Mouse (Mus musculus) embryonic facial prominence, embryonic 12.5 days (tissue): ENCODE measurements around the gene Zfp692. TPM values are rescaled to one million over a fixed set of nuclear protein-coding genes. Genes with fewer than 3 reads are reported as not detected.
A peak's percentile ranks its signal among the peaks of the same experiment; 100 is the strongest.

Experiments
- ATAC-seq: fragments of 200-750 bp; cut with Nextera tagmentation; 2 replicates; pipeline ENCODE4 v1.8.0; 2017; ENCODE audit not compliant: insufficient number of reproducible peaks, insufficient read depth, low FRiP score, low TSS enrichment
- H3K27ac ChIP-seq: fragments of 300-500 bp; sonication (generic); 2 replicates; pipeline ENCODE4 v1.5.1; 2016; ENCODE audit warnings: mild to moderate bottlenecking
- H3K27me3 ChIP-seq: fragments of 300-500 bp; sonication (generic); 2 replicates; pipeline ENCODE4 v1.6.1; 2016; ENCODE audit warnings: mild to moderate bottlenecking, moderate library complexity
- H3K36me3 ChIP-seq: fragments of 300-500 bp; sonication (generic); 2 replicates; pipeline ENCODE4 v1.6.1; 2016; ENCODE audit warnings: mild to moderate bottlenecking
- H3K4me1 ChIP-seq: fragments of 300-500 bp; sonication (generic); 2 replicates; pipeline ENCODE4 v1.6.1; 2016
- H3K4me2 ChIP-seq: fragments of 300-500 bp; sonication (generic); replicated peaks from 2 replicates; pipeline ENCODE4 v1.6.1; 2016; ENCODE audit warnings: mild to moderate bottlenecking, moderate library complexity
- H3K4me3 ChIP-seq: fragments of 300-500 bp; sonication (generic); 2 replicates; pipeline ENCODE4 v1.5.1; 2016; ENCODE audit warnings: mild to moderate bottlenecking
- H3K9ac ChIP-seq: fragments of 300-500 bp; sonication (generic); 2 replicates; pipeline ENCODE4 v1.6.1; 2016; ENCODE audit warnings: mild to moderate bottlenecking, moderate library complexity
- H3K9me3 ChIP-seq: fragments of 300-500 bp; sonication (generic); 2 replicates; pipeline ENCODE4 v1.6.1; 2016; ENCODE audit warnings: mild to moderate bottlenecking, moderate library complexity
- WGBS: fragments of 180-500 bp; shearing (Covaris S2); methylation state at CpG from one replicate; pipeline ENCODE4 v1.1.7; 2016; 5-methylcytosine and 5-hydroxymethylcytosine counted together
- polyA plus RNA-seq: library from polyadenylated mRNA; unstranded; fragments of >200 nt; fragmentation: Nextera tagmentation; extraction: Ambion mirVana; gene quantifications from 2 replicates; pipeline ENCODE4 v1.2.1, GENCODE M21; 2016

Gene Zfp692
- polyA plus RNA-seq = 27.4 and 29.7 TPM in 2 replicates

GRCm38 (mm10) chr11:58306860-58307308, at the start of gene Zfp692:
TSS of gene Zfp692 (plus strand) at chr11:58307069.
- H3K27me3 ChIP-seq = no peaks in the 10 kb centered on the region
- H3K36me3 ChIP-seq = 0 out of 2 replicates have a peak, but pooled peaks cover 10% of the 10 kb centered on the region
- no peaks in the 10 kb centered on the region for H3K9me3 ChIP-seq
- peak within 1 kb of the TSS; percentile 61 for H3K9ac ChIP-seq
- ATAC-seq = peak; percentile 68
- under 1% methylated on average over 34 of the region's 34 CpGs for WGBS
- H3K27ac ChIP-seq = peak within 1 kb of the TSS; percentile 76
- peak within 1 kb of the TSS; percentile 90 for H3K4me2 ChIP-seq
- H3K4me3 ChIP-seq = peak within 1 kb of the TSS; percentile 53
- H3K4me1 ChIP-seq = peaks cover 11% of the 10 kb centered on the region

GRCm38 (mm10) chr11:58257816-58258215, 49.1 kb upstream of the Zfp692 start:
- H3K4me3 ChIP-seq = no peak overlapping the region
- 82% methylated on average over 5 of the region's 5 CpGs for WGBS
- no peak for ATAC-seq

GRCm38 (mm10) chr11:58260156-58260555, 46.7 kb upstream of the Zfp692 start:
- H3K4me2 ChIP-seq = no peak overlapping the region
- no peaks in the 10 kb centered on the region for H3K9me3 ChIP-seq
- ATAC-seq = no peak
- H3K4me3 ChIP-seq = no peak overlapping the region
- no peaks in the 10 kb centered on the region for H3K36me3 ChIP-seq
- no peak overlapping the region for H3K9ac ChIP-seq
- no peaks in the 10 kb centered on the region for H3K27me3 ChIP-seq
- H3K4me1 ChIP-seq = no peaks in the 10 kb centered on the region
- WGBS = 84% methylated on average over 4 of the region's 4 CpGs
- H3K27ac ChIP-seq = no peak overlapping the region

More at GRCm38 (mm10) chr11:58257816-58258215, 49.1 kb upstream of the Zfp692 start:
- Histone ChIP-seq H3K27me3 (no peaks in the 10 kb centered on the region), H3K36me3 (no peaks in the 10 kb centered on the region), H3K9ac (no peak overlapping the region), H3K4me1 (no peaks in the 10 kb centered on the region), H3K27ac (no peak overlapping the region), H3K9me3 (no peaks in the 10 kb centered on the region), H3K4me2 (no peak overlapping the region)

GRCm38 (mm10) chr11:58261826-58262225, 45.0 kb upstream of the Zfp692 start:
- H3K9me3 ChIP-seq = no peaks in the 10 kb centered on the region
- no peak overlapping the region for H3K4me3 ChIP-seq
- H3K4me2 ChIP-seq = no peak overlapping the region
- WGBS = 85% methylated on average over 4 of the region's 4 CpGs
- no peaks in the 10 kb centered on the region for H3K36me3 ChIP-seq
- no peaks in the 10 kb centered on the region for H3K27me3 ChIP-seq
- H3K4me1 ChIP-seq = no peaks in the 10 kb centered on the region
- no peak overlapping the region for H3K9ac ChIP-seq
- H3K27ac ChIP-seq = no peak overlapping the region
- no peak for ATAC-seq

- no peak for ATAC-seq
- no peaks in the 10 kb centered on the region for H3K36me3 ChIP-seq
- no peaks in the 10 kb centered on the region for H3K4me1 ChIP-seq
- no peaks in the 10 kb centered on the region for H3K9me3 ChIP-seq
- 89% methylated on average over 3 of the region's 3 CpGs for WGBS
- H3K4me3 ChIP-seq = no peak overlapping the region
- no peak overlapping the region for H3K27ac ChIP-seq
- H3K9ac ChIP-seq = no peak overlapping the region
- no peak overlapping the region for H3K4me2 ChIP-seq
- H3K27me3 ChIP-seq = no peaks in the 10 kb centered on the region
Measured at GRCm38 (mm10) chr11:58262336-58262735, 44.5 kb upstream of the Zfp692 start.

- Histone ChIP-seq H3K4me2 (no peak overlapping the region), H3K9me3 (no peaks in the 10 kb centered on the region), H3K4me3 (no peak overlapping the region), H3K27me3 (no peaks in the 10 kb centered on the region), H3K27ac (no peak overlapping the region), H3K36me3 (no peaks in the 10 kb centered on the region), H3K4me1 (no peaks in the 10 kb centered on the region), H3K9ac (no peak overlapping the region)
- 57% methylated on average over 2 of the region's 2 CpGs for WGBS
- ATAC-seq = no peak
Measured at GRCm38 (mm10) chr11:58263516-58263915, 43.4 kb upstream of the Zfp692 start.

GRCm38 (mm10) chr11:58264546-58264945, 42.3 kb upstream of the Zfp692 start:
- H3K27ac ChIP-seq = no peak overlapping the region
- no peaks in the 10 kb centered on the region for H3K4me1 ChIP-seq
- no peaks in the 10 kb centered on the region for H3K27me3 ChIP-seq
- no peak for ATAC-seq
- WGBS = 80% methylated on average over 9 of the region's 9 CpGs
- H3K9me3 ChIP-seq = no peaks in the 10 kb centered on the region
- no peaks in the 10 kb centered on the region for H3K36me3 ChIP-seq
- no peak overlapping the region for H3K9ac ChIP-seq
- no peak overlapping the region for H3K4me3 ChIP-seq
- no peak overlapping the region for H3K4me2 ChIP-seq

- H3K9ac ChIP-seq = no peak overlapping the region
- H3K4me3 ChIP-seq = no peak overlapping the region
- no peak for ATAC-seq
- no peaks in the 10 kb centered on the region for H3K4me1 ChIP-seq
- H3K27me3 ChIP-seq = no peaks in the 10 kb centered on the region
- H3K9me3 ChIP-seq = no peaks in the 10 kb centered on the region
- 86% methylated on average over 3 of the region's 3 CpGs for WGBS
- no peak overlapping the region for H3K4me2 ChIP-seq
- H3K36me3 ChIP-seq = no peaks in the 10 kb centered on the region
- no peak overlapping the region for H3K27ac ChIP-seq
Measured at GRCm38 (mm10) chr11:58268285-58268684, 38.6 kb upstream of the Zfp692 start.

GRCm38 (mm10) chr11:58274572-58274971, 32.3 kb upstream of the Zfp692 start, which contains the start of gene 4930438A08Rik:
TSS of gene 4930438A08Rik (plus strand) at chr11:58274799.
- no peak within 1 kb of the TSS for H3K9ac ChIP-seq
- H3K27ac ChIP-seq = no peak within 1 kb of the TSS
- no peak within 1 kb of the TSS for H3K4me2 ChIP-seq
- H3K36me3 ChIP-seq = no peaks in the 10 kb centered on the region
- H3K4me3 ChIP-seq = no peak within 1 kb of the TSS
- H3K27me3 ChIP-seq = no peaks in the 10 kb centered on the region
- no peaks in the 10 kb centered on the region for H3K4me1 ChIP-seq
- no peak for ATAC-seq
- no peaks in the 10 kb centered on the region for H3K9me3 ChIP-seq
- 52% methylated on average over 2 of the region's 2 CpGs for WGBS

GRCm38 (mm10) chr11:58275756-58276155, 31.1 kb upstream of the Zfp692 start:
- Histone ChIP-seq H3K9me3 (no peaks in the 10 kb centered on the region), H3K4me2 (no peak overlapping the region), H3K4me3 (no peak overlapping the region), H3K4me1 (no peaks in the 10 kb centered on the region), H3K9ac (no peak overlapping the region), H3K27me3 (no peaks in the 10 kb centered on the region), H3K36me3 (no peaks in the 10 kb centered on the region), H3K27ac (no peak overlapping the region)
- ATAC-seq = no peak
- 62% methylated on average over 4 of the region's 4 CpGs for WGBS

- no peak overlapping the region for H3K27ac ChIP-seq
- no peaks in the 10 kb centered on the region for H3K9me3 ChIP-seq
- no peak overlapping the region for H3K9ac ChIP-seq
- no peak for ATAC-seq
- H3K4me1 ChIP-seq = no peaks in the 10 kb centered on the region
- H3K4me2 ChIP-seq = no peak overlapping the region
- no peaks in the 10 kb centered on the region for H3K36me3 ChIP-seq
- no peak overlapping the region for H3K4me3 ChIP-seq
- WGBS = 83% methylated on average over 13 of the region's 13 CpGs
- H3K27me3 ChIP-seq = no peaks in the 10 kb centered on the region
Measured at GRCm38 (mm10) chr11:58281970-58282496, 24.8 kb upstream of the Zfp692 start.

- H3K9ac ChIP-seq = no peak overlapping the region
- H3K4me2 ChIP-seq = no peak overlapping the region
- no peak overlapping the region for H3K27ac ChIP-seq
- no peaks in the 10 kb centered on the region for H3K27me3 ChIP-seq
- H3K9me3 ChIP-seq = no peaks in the 10 kb centered on the region
- ATAC-seq = no peak
- no peaks in the 10 kb centered on the region for H3K4me1 ChIP-seq
- no peaks in the 10 kb centered on the region for H3K36me3 ChIP-seq
- no peak overlapping the region for H3K4me3 ChIP-seq
- WGBS = 83% methylated on average over 5 of the region's 5 CpGs
Measured at GRCm38 (mm10) chr11:58282518-58282917, 24.4 kb upstream of the Zfp692 start.
